Mouse (Mus musculus): ENCODE data around the gene Shmt2. TPM values are rescaled to one million over a fixed set of nuclear protein-coding genes. Genes with fewer than 3 reads are reported as not detected.
A peak's percentile ranks its signal among the peaks of the same experiment; 100 is the strongest.

Gene Shmt2
- polyA plus RNA-seq, 1 experiment from 2014 or later: 138 TPM

DNA sequence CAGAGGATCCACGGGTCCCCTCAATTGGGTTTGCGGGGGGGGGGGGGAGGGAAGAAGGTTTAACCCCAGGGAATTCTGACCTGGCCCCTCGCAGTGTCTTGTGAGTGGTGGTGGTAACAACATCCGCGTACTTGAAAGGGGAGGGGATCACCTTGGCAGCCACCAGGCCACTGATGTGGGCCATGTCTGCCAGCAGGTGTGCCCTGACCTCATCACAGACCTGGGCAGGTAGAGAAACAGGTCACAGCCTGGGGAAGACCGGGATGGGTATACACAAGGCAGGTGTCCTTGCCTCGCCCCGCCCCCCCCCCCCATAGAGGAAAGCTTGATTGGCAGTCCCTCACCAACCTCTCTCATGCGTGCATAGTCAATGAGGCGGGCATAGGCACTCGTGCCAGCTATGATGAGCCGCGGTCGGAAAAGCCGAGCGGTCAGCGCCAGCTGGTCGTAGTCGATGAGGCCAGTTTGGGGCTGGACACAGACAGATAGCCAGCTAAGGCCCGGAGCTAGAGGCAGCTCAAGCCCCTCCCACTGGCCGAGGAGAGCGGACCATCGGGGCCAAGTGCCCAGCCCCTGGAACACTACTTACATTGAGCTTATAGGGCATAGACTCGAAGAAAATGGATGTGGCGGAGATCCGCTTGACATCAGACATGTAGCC lies 3.1 kb downstream of the Shmt2 start:
- Histone ChIP-seq H3K36me3 (replicated peaks) (peaks cover 43% of the 10 kb centered on the region), H3K4me1 (replicated peaks) (peaks cover 72% of the 10 kb centered on the region), H3K9ac (no peak overlapping the region), H3K27ac (replicated peaks) (no peak overlapping the region), H3K4me2 (no peak overlapping the region), H3K4me3 (replicated peaks) (no peak overlapping the region), H3K9me3 (replicated peaks) (no peaks in the 10 kb centered on the region), H3K27me3 (peaks cover 41% of the 10 kb centered on the region)
- WGBS (ENCODE audit: insufficient replicate concordance): 90% methylated on average over 26 of the region's 26 CpGs
- no peak for ATAC-seq (ENCODE audit: insufficient read depth)

- H3K9me3 ChIP-seq (replicated peaks): no peaks in the 10 kb centered on the region
- H3K27ac ChIP-seq (replicated peaks): peak overlapping the region; percentile 77; the same call in 1 of the 2 replicates
- H3K4me1 ChIP-seq (replicated peaks): peaks cover 84% of the 10 kb centered on the region
- WGBS (ENCODE audit: insufficient replicate concordance): 91% methylated on average over 22 of the region's 22 CpGs
- H3K9ac ChIP-seq: no peak overlapping the region
- peaks cover 41% of the 10 kb centered on the region for H3K27me3 ChIP-seq
- no peak overlapping the region for H3K4me3 ChIP-seq (replicated peaks)
- H3K4me2 ChIP-seq: no peak overlapping the region
- H3K36me3 ChIP-seq (replicated peaks): peaks cover 43% of the 10 kb centered on the region
- no peak for ATAC-seq (ENCODE audit: insufficient read depth)
Observed at GRCm38 (mm10) chr10:127517941-127518340, 4.3 kb downstream of the Shmt2 start.

DNA sequence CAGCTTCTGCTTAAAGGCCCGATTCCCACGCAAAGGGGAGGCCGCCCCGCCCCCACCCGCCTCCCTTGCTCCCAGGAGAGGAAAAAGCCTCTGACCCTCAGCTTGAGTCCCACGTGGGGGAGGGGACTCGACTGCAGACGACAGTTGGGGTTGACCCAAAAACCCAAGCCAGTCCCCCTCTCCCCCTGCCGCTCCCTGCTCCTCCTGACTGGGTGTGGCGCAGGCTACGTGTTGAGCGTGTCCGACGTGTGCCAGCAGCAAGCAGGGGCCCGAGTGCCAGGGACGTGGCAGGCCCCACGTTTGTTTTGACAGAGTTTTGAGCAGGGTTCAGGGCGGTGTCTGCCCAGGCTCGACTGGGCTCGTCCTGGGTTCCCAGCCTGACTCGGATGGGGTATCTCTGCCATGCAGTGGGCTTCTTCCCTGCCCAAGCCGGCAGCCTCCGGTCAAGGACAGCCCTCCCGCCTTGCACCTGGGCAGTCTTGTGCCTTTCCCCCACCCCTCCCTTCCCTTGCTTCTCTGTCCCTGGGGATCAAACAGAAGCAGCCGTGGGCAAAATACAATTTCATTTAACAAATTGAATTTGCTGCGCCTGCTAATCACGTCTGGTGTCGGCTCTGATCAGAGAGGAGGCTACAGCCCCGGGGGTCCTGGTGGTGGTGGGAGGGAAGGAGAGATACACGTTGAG lies 5.5 kb downstream of the Shmt2 start:
- ATAC-seq (ENCODE audit: insufficient read depth): peak; percentile 62
- Histone ChIP-seq H3K4me1 (replicated peaks) (peaks cover 87% of the 10 kb centered on the region), H3K4me3 (replicated peaks) (peak overlapping the region; percentile 23), H3K4me2 (peak overlapping the region; percentile 77), H3K27me3 (peaks cover 50% of the 10 kb centered on the region), H3K9me3 (replicated peaks) (no peaks in the 10 kb centered on the region), H3K9ac (peak overlapping the region; percentile 35), H3K36me3 (replicated peaks) (peaks cover 43% of the 10 kb centered on the region), H3K27ac (replicated peaks) (peak overlapping the region; percentile 77)
- WGBS (ENCODE audit: insufficient replicate concordance): 29% methylated on average over 30 of the region's 30 CpGs

- Histone ChIP-seq H3K9ac (peak overlapping the region; percentile 25), H3K4me2 (peak overlapping the region; percentile 77), H3K36me3 (replicated peaks) (peaks cover 43% of the 10 kb centered on the region), H3K4me3 (replicated peaks) (peak overlapping the region; percentile 23), H3K27ac (replicated peaks) (peak overlapping the region; percentile 77), H3K4me1 (replicated peaks) (peaks cover 85% of the 10 kb centered on the region), H3K27me3 (peaks cover 57% of the 10 kb centered on the region), H3K9me3 (replicated peaks) (no peaks in the 10 kb centered on the region)
- no peak for ATAC-seq (ENCODE audit: insufficient read depth)
- WGBS (ENCODE audit: insufficient replicate concordance): 24% methylated on average over 8 of the region's 8 CpGs
Observed at GRCm38 (mm10) chr10:127515983-127516459, 6.2 kb downstream of the Shmt2 start.

DNA sequence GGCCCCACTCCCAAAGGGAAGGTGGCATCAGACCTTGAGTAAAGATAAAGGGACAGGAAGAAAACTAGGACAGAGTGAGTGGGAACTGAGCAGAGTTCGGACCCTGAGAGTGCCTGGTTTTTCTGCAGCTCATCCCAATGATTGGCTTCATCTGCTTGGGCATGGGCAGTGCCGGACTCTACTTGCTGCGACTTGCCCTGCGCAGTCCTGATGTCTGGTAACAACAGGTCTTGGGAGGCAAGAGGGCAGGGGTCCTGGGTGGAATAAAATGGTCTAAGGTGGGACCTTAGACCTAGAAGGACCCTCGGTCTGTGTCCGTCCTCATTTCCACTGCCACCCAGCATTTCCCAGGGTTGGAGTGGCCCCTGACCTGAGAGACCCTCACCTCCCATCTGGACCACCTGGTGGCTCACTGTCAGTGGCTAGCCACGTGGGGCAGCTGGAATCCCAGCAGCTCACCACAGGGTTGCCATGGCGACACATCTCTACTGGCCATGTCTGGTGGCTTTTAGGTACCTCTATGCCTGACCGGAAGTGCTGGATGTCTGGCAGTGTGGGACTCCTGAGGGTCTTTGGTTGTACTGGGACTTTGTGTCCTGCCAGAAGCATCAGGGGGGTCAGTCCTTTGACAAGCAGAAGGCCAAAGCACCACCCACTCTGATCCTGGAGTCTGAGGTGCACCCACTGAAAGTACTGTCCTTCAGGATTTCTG lies 6.8 kb downstream of the Shmt2 start:
- Histone ChIP-seq H3K4me3 (replicated peaks) (peak overlapping the region; percentile 28), H3K36me3 (replicated peaks) (peaks cover 38% of the 10 kb centered on the region), H3K9ac (peak overlapping the region; percentile 25; the same call in 1 of the 2 replicates), H3K27ac (replicated peaks) (peak overlapping the region; percentile 77; the same call in 1 of the 2 replicates), H3K4me2 (peak overlapping the region; percentile 77), H3K9me3 (replicated peaks) (no peaks in the 10 kb centered on the region), H3K27me3 (peaks cover 63% of the 10 kb centered on the region), H3K4me1 (replicated peaks) (peaks cover 79% of the 10 kb centered on the region)
- WGBS (ENCODE audit: insufficient replicate concordance): 40% methylated on average over 9 of the region's 9 CpGs
- ATAC-seq (ENCODE audit: insufficient read depth): no peak

GRCm38 (mm10) chr10:127514764-127515163 lies 7.5 kb downstream of the Shmt2 start, which contains the start of gene Ndufa4l2:
Ndufa4l2 (plus strand) TSS chr10:127514967.
- Histone ChIP-seq H3K4me2 (peak within 1 kb of the TSS; percentile 77), H3K9ac (peak within 1 kb of the TSS; percentile 48), H3K36me3 (replicated peaks) (peaks cover 31% of the 10 kb centered on the region), H3K9me3 (replicated peaks) (no peaks in the 10 kb centered on the region), H3K27me3 (peaks cover 69% of the 10 kb centered on the region), H3K4me3 (replicated peaks) (peak within 1 kb of the TSS; percentile 49), H3K27ac (replicated peaks) (peak within 1 kb of the TSS; percentile 77), H3K4me1 (replicated peaks) (peaks cover 73% of the 10 kb centered on the region)
- WGBS (ENCODE audit: insufficient replicate concordance): 13% methylated on average over 6 of the region's 6 CpGs
- ATAC-seq (ENCODE audit: insufficient read depth): no peak

DNA sequence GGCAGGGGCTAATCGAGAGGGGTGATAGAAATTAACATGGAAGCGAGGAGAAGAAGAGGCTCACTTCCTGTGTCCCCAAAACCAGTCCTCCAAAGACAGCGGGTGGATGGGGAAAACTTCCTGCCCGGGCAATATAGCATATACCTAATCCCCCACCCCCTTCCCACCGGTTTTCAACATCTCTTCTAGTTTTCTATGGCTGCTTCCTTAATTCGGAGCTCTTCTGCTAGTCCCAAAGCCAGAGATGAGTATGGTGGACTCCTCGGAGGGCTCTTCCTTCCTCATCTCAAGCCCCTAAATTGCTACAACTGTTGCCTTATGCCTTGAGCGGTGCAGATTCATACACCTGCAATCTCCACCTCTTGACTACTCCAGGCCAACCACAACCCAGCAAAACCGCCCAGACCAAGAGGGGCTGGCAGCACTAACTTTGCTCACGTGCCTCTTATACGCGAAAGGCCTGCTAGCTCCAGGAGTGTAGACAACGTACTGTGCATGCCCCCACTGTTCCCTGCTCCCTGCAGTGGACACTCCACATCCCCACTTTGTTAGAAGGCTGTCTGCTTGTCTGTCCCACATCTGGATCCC lies 8.0 kb downstream of the Shmt2 start:
- peak overlapping the region; percentile 48 for H3K9ac ChIP-seq
- peak overlapping the region; percentile 49 for H3K4me3 ChIP-seq (replicated peaks)
- peaks cover 76% of the 10 kb centered on the region for H3K4me1 ChIP-seq (replicated peaks)

DNA sequence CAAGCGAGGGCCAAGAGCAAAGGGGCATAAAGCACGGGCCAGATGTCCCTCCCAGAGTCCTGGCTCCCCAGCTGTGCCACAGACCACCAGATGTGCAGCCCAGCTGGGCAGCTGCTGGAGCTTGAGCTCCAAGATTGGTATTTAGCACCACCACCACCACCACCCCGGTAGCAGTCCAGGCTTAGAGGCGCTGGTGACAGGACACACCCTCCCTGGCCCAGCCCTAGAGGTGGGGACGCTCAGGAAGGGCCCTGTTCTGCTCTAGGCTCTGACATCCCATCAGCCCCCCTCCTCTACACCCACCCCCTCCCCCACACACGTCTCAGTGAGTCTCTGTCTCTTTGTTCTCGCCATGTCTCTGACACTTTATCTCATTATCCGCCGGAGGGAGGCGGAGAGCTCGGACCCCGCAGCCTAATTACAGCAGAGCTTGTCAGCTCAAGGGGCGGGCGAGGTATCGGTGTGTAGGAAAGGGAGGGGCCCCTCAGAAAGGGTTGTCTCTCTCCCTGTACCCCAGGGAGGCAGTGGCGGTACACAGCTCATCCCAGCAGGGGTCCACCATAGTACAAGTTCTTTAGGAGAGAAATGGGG lies 8.6 kb downstream of the Shmt2 start:
- H3K4me1 ChIP-seq (replicated peaks): peaks cover 82% of the 10 kb centered on the region
- no peaks in the 10 kb centered on the region for H3K9me3 ChIP-seq (replicated peaks)
- ATAC-seq (ENCODE audit: insufficient read depth): peak; percentile 68
- peak overlapping the region; percentile 49 for H3K4me3 ChIP-seq (replicated peaks)
- H3K9ac ChIP-seq: peak overlapping the region; percentile 48
- H3K4me2 ChIP-seq: peak overlapping the region; percentile 77
- peaks cover 81% of the 10 kb centered on the region for H3K27me3 ChIP-seq
- H3K36me3 ChIP-seq (replicated peaks): peaks cover 20% of the 10 kb centered on the region
- WGBS (ENCODE audit: insufficient replicate concordance): 1% methylated on average over 16 of the region's 16 CpGs
- H3K27ac ChIP-seq (replicated peaks): peak overlapping the region; percentile 55; the same call in 1 of the 2 replicates

More for the DNA sequence above, 8.0 kb downstream of the Shmt2 start:
- Histone ChIP-seq H3K36me3 (replicated peaks) (peaks cover 26% of the 10 kb centered on the region), H3K4me2 (peak overlapping the region; percentile 77), H3K9me3 (replicated peaks) (no peaks in the 10 kb centered on the region), H3K27me3 (peaks cover 75% of the 10 kb centered on the region), H3K27ac (replicated peaks) (peak overlapping the region; percentile 55; the same call in 1 of the 2 replicates)
- no peak for ATAC-seq (ENCODE audit: insufficient read depth)
- WGBS (ENCODE audit: insufficient replicate concordance): 7% methylated on average over 13 of the region's 13 CpGs

DNA sequence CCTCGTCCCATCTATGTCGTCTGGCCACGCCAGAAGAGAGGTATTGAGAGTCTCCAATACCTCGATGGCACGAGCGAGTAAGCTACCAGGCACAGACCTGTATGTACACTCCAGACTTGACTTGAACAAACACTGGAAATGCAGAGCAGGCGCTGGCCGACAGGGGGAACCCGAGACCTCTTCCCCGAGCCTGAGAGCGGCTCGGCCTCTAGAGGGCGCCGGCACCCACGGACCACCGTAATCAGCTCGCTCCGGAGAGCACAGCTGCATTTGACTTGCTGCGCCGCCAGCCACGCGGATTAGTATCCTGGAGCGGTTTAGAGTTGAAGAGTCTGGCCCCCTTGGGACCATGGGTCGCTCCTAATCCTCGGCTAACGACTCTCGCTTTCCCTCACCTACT lies 9.4 kb downstream of the Shmt2 start:
- Histone ChIP-seq H3K27me3 (peaks cover 89% of the 10 kb centered on the region), H3K27ac (replicated peaks) (peak overlapping the region; percentile 55; the same call in 1 of the 2 replicates), H3K36me3 (replicated peaks) (peaks cover 12% of the 10 kb centered on the region), H3K4me3 (replicated peaks) (peak overlapping the region; percentile 49), H3K4me2 (peak overlapping the region; percentile 77), H3K9ac (peak overlapping the region; percentile 48), H3K9me3 (replicated peaks) (no peaks in the 10 kb centered on the region), H3K4me1 (replicated peaks) (peaks cover 82% of the 10 kb centered on the region)
- 0% methylated on average over 27 of the region's 27 CpGs for WGBS (ENCODE audit: insufficient replicate concordance)
- peak; percentile 39 for ATAC-seq (ENCODE audit: insufficient read depth)

GRCm38 (mm10) chr10:127512307-127512666 lies 10.0 kb downstream of the Shmt2 start:
- Histone ChIP-seq H3K27ac (replicated peaks) (no peak overlapping the region), H3K9ac (0 out of 2 replicates have a peak overlapping the region, but pooled peaks have one; percentile 4), H3K4me1 (replicated peaks) (peaks cover 77% of the 10 kb centered on the region), H3K4me3 (replicated peaks) (peak overlapping the region; percentile 49), H3K9me3 (replicated peaks) (no peaks in the 10 kb centered on the region), H3K27me3 (peaks cover 94% of the 10 kb centered on the region), H3K4me2 (peak overlapping the region; percentile 77), H3K36me3 (replicated peaks) (peaks cover 6% of the 10 kb centered on the region)
- 5% methylated on average over 7 of the region's 7 CpGs for WGBS (ENCODE audit: insufficient replicate concordance)
- no peak for ATAC-seq (ENCODE audit: insufficient read depth)

Measured in liver, embryonic 15.5 days (tissue).